Mouse (Mus musculus): Measurements from ENCODE around the gene Gm49450.

DNA sequence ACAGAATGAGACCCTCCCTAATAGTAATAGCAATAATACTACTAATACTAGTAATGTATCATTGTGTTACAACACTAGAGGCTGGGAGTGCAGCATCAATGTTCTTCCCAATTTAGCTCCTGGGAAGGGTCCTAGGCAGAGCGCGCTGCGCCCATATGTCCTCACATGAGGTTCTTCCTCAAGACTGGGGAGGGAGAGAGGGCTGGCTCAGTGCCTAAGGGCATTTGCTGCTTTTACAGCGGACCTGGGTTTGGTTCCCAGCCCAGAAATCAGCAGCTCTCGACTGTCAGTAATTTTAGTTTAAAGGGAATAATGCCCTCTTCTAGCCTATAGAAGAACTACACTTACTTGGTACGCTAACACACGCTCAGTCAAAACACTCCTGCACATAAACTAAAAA, 65.8 kb downstream of the Gm49450 start:
- no peak for TF ChIP-seq CTCF (IDR thresholded peaks at IDR 0.05; ENCODE audit: control insufficient read depth, insufficient read depth, insufficient read length)
- no peak for TF ChIP-seq USF1 (IDR thresholded peaks at IDR 0.05; ENCODE audit: low read depth)
- no peak for TF ChIP-seq MAX (IDR thresholded peaks at IDR 0.05)
- no peak for TF ChIP-seq MYOG (IDR thresholded peaks at IDR 0.05; ENCODE audit: control insufficient read depth, extremely low read depth, insufficient read length)
